Mouse (Mus musculus) T-cell, adult 2 months (primary cell): ENCODE results near the gene Sos2.
"Not testable (repeated sequence)": the region's sequence is repeated elsewhere in the genome, so short reads cannot be mapped to it uniquely, and the experiment has no call there.

Experiments used
- DNase-seq: peaks from one replicate; pipeline ENCODE4 v3.0.0; 2022; ENCODE audit warnings: low spot score

The Sos2 gene

DNA sequence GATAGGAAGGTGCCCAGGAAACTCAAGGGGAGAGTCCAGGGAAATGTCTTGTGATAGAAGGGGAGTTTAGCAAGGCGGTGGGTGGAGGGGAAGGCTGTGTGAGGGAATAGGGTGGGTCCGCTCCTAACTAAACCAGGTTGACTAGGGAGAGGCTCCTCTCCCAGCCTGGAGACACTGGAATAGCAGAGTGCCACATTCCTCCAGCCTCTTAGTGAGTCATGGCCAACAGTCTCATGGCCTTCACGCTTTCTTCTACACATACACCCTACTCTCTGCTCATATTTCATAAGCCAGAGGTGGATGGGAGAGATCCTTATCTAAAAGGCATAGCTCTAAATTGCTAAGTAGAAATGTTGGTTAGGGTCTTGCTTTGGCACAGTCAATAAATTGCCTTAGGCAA lies 111.7 kb downstream of the Sos2 start:
- no peak for DNase-seq

DNA sequence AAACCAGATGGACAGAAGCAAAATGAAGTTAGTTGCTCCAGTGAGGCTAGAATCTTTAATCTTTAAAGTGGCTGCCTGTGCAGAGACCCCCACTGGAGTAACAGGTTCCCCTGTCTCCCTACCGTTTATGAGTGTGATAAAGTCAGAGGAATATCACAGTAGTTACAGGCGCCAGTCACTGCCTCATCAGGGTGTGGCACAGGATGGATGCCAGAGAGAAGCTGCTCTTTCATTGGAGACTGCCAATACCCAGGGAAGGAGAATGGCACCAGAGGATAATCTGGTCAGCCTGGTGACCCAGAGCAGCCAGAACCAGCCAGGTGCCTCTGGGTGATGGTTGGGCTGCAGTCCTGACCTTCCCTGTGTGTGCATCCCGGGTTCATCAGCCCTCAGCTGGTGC lies 113.4 kb downstream of the Sos2 start:
- no peak for DNase-seq

DNA sequence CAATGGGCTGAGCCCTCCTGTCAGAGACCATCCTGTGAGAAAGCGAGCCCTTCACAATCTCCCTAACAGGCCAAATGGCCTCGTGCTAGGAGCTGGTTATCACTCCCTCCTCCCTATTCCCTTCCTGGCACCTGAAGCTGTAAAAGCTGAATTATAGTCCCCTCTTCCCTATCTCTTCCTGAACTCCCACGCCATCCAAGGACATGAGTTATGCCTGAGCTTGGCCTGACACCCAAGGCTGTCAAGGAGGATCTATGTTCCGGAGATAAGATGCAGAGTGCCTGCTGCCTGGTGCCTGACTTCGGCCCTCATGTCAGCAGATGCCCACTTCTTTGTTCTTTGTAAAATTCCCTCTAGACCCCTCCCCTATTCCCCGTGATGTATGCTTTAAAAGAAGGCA lies 120.6 kb downstream of the Sos2 start:
- not testable (repeated sequence) for DNase-seq

DNA sequence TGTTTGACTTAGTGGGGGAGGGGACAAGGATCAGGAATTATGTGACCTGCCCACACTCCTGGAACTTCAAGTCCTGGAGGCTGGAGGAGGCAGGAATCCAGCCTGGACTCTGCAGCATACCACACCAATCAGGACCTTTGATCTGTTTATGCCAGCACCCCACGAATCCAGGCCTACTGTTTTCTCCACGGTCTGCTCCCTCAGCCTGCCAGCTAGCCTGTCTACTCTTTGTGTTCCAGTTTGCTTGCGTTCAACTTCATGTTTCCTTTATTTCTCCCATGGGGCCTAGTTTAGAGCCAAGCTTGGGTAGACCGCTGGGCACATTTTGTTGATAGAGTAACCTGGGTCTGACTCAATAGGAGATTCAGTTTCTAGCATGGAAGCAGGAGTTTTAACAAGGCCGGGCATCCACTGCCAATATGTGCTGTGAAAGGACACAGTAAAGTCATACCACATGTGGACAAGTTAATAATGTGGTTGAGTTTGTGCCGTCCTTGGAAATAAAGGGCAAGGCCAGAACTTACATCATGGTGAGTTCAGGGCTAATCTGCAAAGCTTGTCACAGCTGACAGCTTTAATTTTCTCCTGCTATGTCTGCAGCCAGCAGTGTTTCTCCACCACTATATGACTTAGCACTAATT lies 125.3 kb downstream of the Sos2 start:
- DNase-seq, result no peak

DNA sequence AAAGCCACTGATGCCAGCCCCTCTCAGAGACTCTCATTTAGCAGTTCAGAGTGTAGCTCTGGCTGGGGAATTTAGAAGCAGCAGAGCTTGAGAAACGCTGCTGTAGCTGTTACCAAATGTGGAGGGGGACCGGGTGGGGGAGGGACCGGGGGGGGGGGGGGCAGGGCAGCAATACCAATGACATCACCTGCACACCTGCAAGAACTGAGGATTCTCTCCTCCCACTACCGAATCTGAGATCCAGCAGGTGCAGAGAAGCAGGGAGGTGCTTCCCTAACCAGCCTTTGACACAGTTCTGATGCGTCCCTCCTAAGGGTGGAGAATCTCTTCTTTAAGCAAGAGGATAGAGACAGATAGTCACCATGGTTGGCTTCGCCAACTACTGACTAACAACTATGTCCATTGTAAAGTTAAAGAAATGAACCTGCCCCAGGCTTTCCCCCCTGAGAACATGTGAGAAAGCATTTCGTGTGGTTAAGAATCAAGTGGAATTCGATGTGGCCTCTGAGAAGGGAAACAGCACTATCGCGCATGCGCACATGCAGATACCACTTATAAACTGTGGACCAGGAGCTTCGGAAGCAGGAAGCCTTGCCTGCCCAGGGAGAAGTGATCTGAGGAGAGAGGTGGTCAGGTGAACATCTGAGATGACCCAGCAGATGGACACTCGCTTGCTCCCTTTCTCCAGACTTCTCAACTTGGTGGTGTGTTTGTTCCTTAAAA lies 136.0 kb downstream of the Sos2 start:
- no peak for DNase-seq

DNA sequence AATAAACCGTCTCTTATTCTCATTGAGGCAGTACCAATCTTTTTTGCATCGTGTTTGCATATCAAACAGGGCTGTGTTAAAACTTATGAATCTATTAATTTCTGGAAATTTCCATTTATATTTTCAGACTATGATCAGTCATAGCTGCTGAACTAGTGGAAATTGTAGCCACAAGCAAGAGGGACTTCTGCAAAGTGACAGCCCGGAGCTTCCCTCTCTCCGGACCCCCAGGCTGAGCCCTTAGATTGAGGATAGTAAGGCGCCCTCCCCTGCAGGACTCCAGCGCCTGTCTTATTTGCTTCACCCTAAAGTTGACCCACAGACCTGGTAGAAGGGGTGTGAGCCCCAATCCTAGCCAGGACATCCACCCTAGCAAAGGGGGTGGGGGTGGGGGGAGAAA lies 136.7 kb downstream of the Sos2 start:
- no peak for DNase-seq

DNA sequence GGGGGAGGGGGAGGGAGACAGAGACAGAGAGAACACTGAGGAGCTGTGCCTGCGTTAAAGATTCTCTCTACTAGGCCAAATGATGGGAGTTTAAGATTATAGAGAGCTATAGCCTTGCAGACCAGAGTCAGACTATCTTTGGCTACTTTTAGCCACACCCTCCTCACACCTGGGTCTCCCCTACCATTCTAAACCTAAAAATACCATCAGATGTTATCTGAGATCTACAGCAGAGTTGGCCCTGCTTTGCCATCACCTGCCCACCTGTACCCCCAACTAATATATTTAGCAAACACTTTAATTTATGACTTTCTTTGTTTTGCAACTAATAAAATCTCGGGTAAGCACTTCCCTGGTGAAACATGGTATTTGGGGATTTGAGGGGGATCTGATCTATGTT lies 137.1 kb downstream of the Sos2 start:
- DNase-seq, result no peak

DNA sequence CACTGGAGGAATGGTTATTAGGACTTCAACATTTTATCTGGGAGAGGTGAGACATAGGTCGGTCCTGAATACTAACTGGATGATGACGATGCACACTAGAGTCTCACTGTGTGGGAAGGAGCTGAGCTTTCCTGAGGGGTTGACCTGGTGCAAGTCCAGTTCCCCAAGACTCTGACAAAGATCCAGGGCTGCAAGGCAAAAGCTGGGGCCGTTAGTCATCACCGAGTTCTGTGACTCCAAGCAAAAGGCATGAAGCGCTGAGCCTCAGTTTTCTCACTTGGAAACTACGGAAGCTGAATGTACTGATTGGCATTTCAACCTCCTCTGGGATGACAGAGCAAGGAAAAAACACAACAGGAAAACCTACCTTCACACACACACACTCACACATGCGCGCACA lies 139.3 kb downstream of the Sos2 start:
- no peak for DNase-seq

DNA sequence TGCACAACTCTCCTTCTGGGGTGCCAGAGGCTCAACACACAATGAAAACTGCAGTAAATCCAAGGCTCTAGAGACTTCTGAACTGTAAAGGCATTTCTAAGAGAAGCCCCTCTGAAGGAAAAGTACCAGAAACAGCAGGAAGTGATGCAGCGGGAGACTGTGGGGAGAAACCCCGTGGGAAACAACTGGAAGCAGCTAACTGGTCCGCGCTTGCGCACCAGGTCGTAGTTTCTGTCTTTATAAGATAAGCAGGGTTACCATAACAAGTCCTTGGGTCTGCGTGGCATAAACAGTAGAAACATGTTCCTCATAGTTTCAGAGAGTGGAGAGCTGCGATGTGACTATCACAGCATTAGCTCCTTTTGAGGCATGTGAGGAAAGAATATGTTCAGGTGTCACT lies 140.0 kb downstream of the Sos2 start:
- no peak for DNase-seq

DNA sequence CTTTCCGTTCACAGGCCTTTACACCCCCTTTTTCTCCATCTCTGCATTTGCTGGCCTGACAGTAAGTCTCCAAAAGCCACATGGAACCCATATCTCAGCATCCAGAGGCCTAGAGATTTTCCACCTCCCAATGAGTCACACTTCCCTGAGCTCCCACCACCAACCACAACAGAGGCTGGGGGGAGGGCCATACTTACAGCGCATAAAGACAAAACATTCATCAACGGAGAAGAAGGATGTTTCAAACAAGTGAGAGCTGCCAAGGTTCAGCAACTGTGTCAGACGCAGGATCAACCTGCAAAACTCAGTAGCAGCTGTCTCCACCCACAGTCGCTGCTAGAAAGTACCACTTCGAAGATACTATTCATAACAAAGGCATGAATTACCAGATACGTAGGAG lies 142.3 kb downstream of the Sos2 start:
- DNase-seq, result peak; percentile 66

DNA sequence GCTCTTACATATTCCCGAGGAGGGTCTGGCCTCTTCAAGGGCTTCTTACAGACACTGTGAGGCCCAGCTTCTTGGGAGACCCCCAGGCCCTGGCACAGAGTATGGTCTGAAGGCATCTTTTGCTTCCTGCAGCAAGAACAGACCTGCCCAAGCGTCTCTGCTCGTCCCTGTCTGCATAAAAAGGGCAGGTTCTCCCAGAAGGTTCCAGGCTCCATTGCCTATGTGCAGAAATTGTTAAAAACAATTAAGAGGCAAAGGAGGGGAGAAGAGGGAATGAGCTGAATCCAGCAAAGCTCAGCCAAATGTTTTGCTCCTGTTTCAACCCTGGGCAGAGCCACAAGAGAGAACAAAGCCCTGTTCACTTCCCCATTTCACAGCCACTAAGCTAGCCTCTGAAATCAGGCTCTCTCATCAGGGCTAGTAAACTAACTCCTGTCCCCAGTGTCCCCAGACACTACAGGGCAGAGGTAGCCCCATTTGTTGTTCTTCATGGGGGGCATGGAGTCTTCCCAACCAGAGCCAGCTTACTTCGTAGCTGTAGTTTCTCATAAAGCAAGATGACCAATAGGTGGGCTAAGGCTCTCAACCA lies 143.2 kb downstream of the Sos2 start:
- DNase-seq, result no peak

DNA sequence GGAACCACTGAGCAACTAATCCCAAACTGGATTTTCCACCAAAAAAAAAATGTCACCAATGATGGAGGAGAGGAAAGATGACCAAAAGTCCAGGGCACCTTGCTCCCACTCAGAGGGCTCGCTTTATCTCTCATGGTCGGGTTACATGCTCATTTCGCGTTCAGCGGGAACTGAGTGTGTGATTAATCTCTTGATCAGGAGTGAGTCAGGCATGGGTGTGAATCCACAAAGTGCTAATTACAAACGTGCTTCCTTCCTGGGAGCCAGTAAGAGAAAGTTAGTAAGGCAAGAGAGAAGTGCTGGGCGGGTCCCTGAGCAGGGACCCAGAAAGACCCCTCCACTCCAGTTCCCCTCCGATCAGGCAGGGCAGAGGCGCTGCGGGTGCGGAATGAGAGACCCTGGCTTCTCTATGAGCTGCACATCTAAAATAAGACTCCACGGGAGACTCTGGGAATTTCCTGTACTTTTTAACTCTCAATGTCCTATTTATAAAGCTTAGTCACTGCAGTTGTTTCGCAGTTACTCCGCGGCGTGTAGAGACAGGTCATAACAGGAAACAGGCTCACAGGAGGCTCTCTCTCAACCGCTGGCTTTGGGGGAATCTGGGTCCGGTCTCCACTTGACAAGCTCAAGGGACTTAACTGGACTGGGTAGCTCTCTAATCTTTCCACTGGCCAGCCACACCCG lies 143.8 kb downstream of the Sos2 start:
- DNase-seq, result peak; percentile 52

DNA sequence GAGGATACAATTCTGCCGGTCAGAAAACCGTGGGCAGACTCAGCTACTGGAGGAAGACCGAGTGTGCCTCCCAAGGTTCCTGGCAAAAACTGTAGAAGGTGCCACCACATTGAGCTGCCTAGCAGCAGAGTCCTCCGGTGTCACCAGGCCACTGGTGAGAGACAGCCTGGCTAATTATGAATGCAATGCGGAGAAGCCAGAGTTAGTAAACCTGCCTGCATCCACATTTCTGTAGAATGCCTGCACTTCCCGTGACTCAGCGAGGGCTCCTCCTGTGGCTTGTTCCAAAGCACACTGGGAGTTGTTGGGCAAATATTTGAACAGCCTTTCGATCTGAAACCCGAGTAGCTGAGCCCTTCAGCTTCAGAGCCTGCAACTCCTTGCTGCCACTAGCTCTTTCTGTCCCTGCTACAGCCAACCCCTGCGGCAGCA lies 144.4 kb downstream of the Sos2 start:
- DNase-seq, result no peak

DNA sequence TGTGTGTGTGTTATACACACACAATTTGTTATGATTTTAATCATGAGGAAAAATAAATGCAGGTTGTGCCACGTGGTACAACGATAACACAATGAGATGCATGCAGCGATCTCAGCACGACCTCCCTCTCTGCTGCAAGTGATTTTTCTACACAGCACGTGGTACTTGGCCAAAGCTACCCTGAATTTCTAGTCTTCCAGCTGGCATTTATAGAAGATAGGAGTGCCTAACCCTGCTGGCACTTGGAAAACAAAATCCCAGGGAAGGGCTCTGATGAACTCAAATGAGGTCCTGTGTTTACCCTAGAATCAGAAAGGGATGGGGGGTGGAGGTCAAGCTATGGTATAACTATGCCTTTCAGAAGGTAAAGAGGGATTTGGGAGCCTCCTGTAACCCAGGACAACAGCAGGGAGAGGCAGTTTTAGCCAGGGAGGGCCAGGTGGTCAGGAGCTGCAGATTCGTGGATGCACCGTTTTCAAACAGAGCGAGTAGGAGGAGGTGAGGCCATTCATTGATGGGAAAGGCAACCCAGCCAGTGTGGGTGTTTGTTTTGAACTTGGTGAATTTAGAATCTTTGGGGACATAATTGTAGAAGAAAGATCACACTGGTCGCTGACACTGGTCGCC lies 144.9 kb downstream of the Sos2 start:
- DNase-seq, result no peak
